Mouse (Mus musculus): ENCODE measurements around the gene Arid3b. TPM values are rescaled to one million over a fixed set of nuclear protein-coding genes. Genes with fewer than 3 reads are reported as not detected.

Gene Arid3b
- polyA plus RNA-seq, 1 experiment from 2014 or later, result 9.7 TPM

DNA sequence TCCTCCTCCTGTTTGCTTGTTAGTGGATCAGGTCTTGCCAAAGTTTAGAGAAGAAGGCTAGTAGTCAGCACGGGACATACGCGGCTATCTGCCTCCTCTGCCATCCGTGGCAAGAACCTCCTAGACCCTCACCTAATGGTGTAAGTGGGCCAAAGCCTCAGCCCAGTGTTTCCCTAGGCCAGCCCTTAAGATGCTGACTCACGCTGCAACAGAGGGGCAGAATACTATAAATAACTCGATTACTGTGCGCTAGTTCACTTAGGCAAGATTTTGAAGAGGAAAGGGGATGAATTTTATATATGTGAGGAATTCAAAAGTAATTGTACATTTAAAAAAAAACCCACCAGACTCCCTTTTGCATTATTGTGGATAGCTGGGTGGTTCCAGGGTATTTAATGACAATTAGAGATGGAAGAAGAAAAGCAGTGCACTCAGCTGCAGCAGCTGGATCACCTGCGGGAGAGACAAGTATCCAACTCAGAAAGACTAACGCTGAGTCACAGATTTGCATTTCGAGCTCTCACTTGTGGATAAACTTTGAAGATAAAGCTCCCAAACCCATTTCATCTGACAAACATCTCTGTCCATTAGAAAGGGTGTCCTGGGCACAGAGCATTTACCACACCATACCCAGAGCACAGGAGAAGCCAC lies 31.4 kb downstream of the Arid3b start:
- Histone ChIP-seq H3K9me3 (replicated peaks) (no peaks in the 10 kb centered on the region), H3K4me1 (replicated peaks) (peaks cover 80% of the 10 kb centered on the region), H3K27me3 (no peaks in the 10 kb centered on the region), H3K27ac (peak overlapping the region; percentile 68), H3K4me2 (no peak overlapping the region), H3K36me3 (peaks cover 21% of the 10 kb centered on the region), H3K4me3 (replicated peaks) (no peak overlapping the region), H3K9ac (peak overlapping the region; percentile 27; the same call in 1 of the 2 replicates)
- ATAC-seq (ENCODE audit: low read depth) (no peak), DNase-seq (no peak)
- 27% methylated on average over 10 of the region's 10 CpGs for WGBS (ENCODE audit: insufficient replicate concordance)

DNA sequence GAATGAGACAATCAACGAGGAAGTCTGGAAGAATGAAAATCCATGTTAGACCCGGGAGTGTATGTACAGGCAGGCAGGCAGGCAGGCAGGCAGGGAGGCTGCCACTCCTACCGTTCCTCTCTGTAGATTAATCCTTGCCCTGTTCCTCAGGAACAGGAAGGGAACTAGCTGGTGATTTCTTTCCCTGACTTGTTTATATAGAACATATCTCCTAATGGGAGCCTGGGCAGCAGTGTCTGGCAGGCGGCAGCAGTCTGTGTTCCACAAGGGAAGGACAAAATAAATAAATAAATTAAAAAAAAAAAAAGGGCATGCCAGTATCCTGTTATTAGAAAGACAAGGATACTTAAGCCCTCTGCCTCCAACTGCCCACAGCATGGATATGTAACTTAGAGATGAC lies 32.8 kb downstream of the Arid3b start:
- 46% methylated on average over 4 of the region's 4 CpGs for WGBS (ENCODE audit: insufficient replicate concordance)
- no peak for ATAC-seq (ENCODE audit: low read depth)
- H3K9me3 ChIP-seq (replicated peaks), result no peaks in the 10 kb centered on the region
- no peaks in the 10 kb centered on the region for H3K27me3 ChIP-seq
- no peak overlapping the region for H3K9ac ChIP-seq
- peaks cover 24% of the 10 kb centered on the region for H3K36me3 ChIP-seq
- no peak overlapping the region for H3K4me2 ChIP-seq
- peak overlapping the region; percentile 25; the same call in 1 of the 2 replicates for H3K27ac ChIP-seq
- no peak for DNase-seq
- no peak overlapping the region for H3K4me3 ChIP-seq (replicated peaks)
- peaks cover 87% of the 10 kb centered on the region for H3K4me1 ChIP-seq (replicated peaks)

DNA sequence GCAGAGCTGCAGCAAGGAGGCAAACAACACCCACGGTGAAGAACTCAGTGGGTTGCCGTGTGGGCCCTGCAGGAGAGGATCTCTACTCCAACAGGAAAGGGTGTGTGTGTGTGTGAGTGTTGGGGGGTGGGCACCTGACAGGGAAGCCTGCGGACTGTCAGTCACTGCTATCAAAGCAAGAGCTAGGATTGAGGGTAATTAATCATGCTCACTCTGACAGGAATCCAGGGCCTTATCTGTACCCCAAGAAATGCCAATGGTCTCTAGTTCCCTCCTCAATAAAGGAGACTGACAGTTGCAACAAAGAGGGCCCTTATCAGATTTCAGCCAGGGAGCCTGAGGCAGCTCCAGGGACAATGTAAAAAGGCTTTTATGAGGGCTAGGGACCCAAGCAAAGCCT lies 33.5 kb downstream of the Arid3b start:
- no peak for ATAC-seq (ENCODE audit: low read depth)
- H3K27ac ChIP-seq, result peak overlapping the region; percentile 25; the same call in 1 of the 2 replicates
- H3K4me2 ChIP-seq, result no peak overlapping the region
- H3K9me3 ChIP-seq (replicated peaks), result no peaks in the 10 kb centered on the region
- H3K9ac ChIP-seq, result 0 out of 2 replicates have a peak overlapping the region, but pooled peaks have one; percentile 11
- no peak for DNase-seq
- H3K4me1 ChIP-seq (replicated peaks), result peaks cover 82% of the 10 kb centered on the region
- H3K4me3 ChIP-seq (replicated peaks), result no peak overlapping the region
- H3K27me3 ChIP-seq, result no peaks in the 10 kb centered on the region
- H3K36me3 ChIP-seq, result peaks cover 21% of the 10 kb centered on the region
- 10% methylated on average over 3 of the region's 3 CpGs for WGBS (ENCODE audit: insufficient replicate concordance)

DNA sequence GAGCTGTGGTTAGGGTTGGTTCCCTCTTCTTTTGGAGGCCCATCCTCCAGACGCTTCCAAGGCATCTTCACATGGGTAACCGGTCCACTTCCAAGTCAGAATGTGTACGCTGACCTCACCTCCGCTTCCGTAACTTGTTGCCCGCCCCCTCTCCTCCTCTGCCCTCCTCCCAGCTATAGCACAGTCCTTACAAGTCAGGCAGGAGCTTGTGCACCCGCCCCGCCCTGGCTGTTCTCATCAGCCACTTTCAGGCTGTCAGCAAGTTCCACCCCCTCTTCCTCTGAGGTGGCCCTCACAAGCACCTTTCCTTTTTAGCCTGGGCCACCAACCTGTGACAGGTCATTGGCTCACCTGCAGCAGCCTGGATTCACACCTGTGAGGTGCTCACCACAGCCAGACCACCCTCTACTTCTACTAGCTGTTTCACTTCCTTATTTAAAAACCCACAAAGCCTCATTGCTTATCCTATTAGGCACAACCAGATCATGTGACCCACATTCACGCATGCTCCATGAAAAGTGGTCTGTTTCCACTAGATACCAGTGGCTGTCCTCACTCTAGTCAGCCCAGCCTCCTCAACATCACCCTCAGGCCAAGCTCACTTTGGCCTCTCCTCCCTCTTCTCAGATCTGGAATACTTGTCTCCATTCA lies 36.1 kb downstream of the Arid3b start:
- H3K9ac ChIP-seq, result peak overlapping the region; percentile 30; the same call in 1 of the 2 replicates
- H3K4me3 ChIP-seq (replicated peaks), result no peak overlapping the region
- no peaks in the 10 kb centered on the region for H3K9me3 ChIP-seq (replicated peaks)
- peak; percentile 36 for DNase-seq
- WGBS (ENCODE audit: insufficient replicate concordance), result 56% methylated on average over 9 of the region's 9 CpGs
- H3K27ac ChIP-seq, result peak overlapping the region; percentile 19; the same call in 1 of the 2 replicates
- H3K4me1 ChIP-seq (replicated peaks), result peaks cover 57% of the 10 kb centered on the region
- H3K4me2 ChIP-seq, result peak overlapping the region; percentile 34
- ATAC-seq (ENCODE audit: low read depth), result peak; percentile 76
- H3K36me3 ChIP-seq, result peaks cover 38% of the 10 kb centered on the region
- H3K27me3 ChIP-seq, result no peaks in the 10 kb centered on the region

DNA sequence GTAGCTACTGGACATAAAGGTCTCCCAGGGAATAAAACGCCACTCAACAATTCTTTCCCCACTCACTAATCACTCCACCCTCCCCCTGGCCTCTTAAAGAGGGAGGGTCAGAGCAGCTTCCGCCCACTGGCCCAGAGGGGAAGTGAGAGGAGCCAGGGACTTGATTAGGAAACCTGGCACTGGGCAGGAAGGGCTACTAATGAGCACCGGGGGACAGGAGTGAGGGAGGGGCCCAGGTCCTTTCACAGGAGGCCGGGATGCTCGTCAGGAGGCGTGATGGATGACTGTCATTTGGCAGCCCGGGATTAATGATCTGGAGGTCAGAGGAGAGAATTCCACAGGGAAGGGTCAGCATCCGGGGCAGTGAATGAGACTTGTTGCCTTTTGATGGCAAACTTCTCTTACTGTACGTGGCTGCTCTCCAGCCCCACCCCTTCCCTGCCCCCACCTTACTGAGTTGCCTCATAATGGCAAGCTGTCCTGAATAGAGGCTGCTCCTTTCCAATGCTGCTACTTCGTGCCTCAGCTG lies 37.8 kb downstream of the Arid3b start:
- H3K36me3 ChIP-seq, result peaks cover 53% of the 10 kb centered on the region
- H3K27ac ChIP-seq, result no peak overlapping the region
- no peaks in the 10 kb centered on the region for H3K27me3 ChIP-seq
- DNase-seq (no peak), ATAC-seq (ENCODE audit: low read depth) (no peak)
- H3K4me3 ChIP-seq (replicated peaks), result no peak overlapping the region
- WGBS (ENCODE audit: insufficient replicate concordance), result 58% methylated on average over 10 of the region's 10 CpGs
- no peaks in the 10 kb centered on the region for H3K9me3 ChIP-seq (replicated peaks)
- H3K4me1 ChIP-seq (replicated peaks), result peaks cover 43% of the 10 kb centered on the region
- H3K9ac ChIP-seq, result no peak overlapping the region
- H3K4me2 ChIP-seq, result no peak overlapping the region

DNA sequence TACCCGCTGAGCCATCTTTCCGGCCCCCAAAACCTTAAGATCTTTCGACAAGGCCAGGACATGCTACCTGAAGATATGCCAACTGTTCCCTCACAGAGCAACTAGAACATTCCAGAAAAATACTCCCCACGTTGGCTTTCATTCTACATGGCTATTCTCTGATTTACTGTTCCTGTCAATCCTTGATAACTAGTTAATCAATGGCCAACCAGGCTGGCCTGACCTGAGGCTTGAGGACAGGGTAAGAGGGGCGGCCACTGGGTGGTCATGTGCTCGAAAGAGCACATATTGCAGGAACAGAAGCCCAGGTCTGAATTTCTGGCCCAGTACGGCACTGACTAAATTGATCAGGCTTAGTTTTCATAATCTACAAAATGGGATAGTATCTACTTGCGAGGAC lies 39.1 kb downstream of the Arid3b start:
- 86% methylated on average over 8 of the region's 8 CpGs for WGBS (ENCODE audit: insufficient replicate concordance)
- H3K4me1 ChIP-seq (replicated peaks), result peaks cover 30% of the 10 kb centered on the region
- ATAC-seq (ENCODE audit: low read depth) (no peak), DNase-seq (no peak)
- no peaks in the 10 kb centered on the region for H3K27me3 ChIP-seq
- no peak overlapping the region for H3K4me2 ChIP-seq
- H3K36me3 ChIP-seq, result peaks cover 66% of the 10 kb centered on the region
- no peaks in the 10 kb centered on the region for H3K9me3 ChIP-seq (replicated peaks)
- H3K9ac ChIP-seq, result no peak overlapping the region
- no peak overlapping the region for H3K4me3 ChIP-seq (replicated peaks)
- no peak overlapping the region for H3K27ac ChIP-seq

DNA sequence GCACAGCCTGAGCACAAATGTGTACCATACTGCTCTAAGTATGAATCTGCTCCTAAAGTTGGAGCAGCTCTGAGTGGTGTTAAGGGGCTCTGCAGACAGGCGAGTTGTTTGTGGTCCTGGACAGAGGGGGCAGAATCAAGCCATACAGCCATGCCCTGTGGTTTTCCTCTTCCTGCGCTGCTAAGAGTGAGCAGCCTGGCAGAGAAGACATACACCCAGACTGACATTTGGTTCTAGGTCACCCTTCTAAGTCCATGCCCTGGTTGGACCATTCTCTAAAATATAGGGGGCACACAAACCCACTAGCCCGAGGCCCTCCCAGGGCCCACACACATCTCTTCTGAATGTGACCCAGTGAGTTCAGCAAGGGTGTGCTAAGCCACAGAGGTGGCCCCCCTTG lies 46.9 kb downstream of the Arid3b start:
- Histone ChIP-seq H3K27me3 (no peaks in the 10 kb centered on the region), H3K4me1 (replicated peaks) (peaks cover 10% of the 10 kb centered on the region; the same call in 1 of the 2 replicates), H3K4me2 (no peak overlapping the region), H3K9ac (no peak overlapping the region), H3K27ac (0 out of 2 replicates have a peak overlapping the region, but pooled peaks have one; percentile 16), H3K4me3 (replicated peaks) (no peak overlapping the region), H3K9me3 (replicated peaks) (no peaks in the 10 kb centered on the region), H3K36me3 (peaks cover 52% of the 10 kb centered on the region)
- DNase-seq (no peak), ATAC-seq (ENCODE audit: low read depth) (no peak)
- WGBS (ENCODE audit: insufficient replicate concordance), result 31% methylated on average over 3 of the region's 3 CpGs

DNA sequence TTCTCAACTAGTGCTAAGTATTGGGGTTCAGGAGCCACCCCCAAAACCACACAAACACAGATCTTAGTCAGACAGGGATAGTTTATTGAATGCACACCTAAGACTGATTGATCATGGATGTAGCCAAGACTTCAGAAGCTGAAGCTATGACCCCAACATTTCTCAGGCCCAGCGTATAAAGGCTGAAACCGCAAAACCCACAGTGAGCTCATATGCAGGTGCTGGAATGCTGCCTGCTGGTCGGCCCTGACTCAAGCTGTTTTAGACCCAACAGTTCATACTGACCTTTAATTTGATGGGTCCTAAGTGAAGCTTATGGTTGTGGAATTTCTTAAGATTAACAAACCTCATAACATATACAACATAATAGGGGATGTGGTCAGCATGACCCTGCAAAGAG lies 53.9 kb downstream of the Arid3b start:
- ATAC-seq (ENCODE audit: low read depth) (no peak), DNase-seq (no peak)
- 75% methylated on average over 3 of the region's 3 CpGs for WGBS (ENCODE audit: insufficient replicate concordance)
- Histone ChIP-seq H3K9me3 (replicated peaks) (no peaks in the 10 kb centered on the region), H3K27ac (no peak overlapping the region), H3K27me3 (no peaks in the 10 kb centered on the region), H3K36me3 (no peaks in the 10 kb centered on the region), H3K4me2 (no peak overlapping the region), H3K9ac (no peak overlapping the region), H3K4me3 (replicated peaks) (no peak overlapping the region), H3K4me1 (replicated peaks) (peaks cover 4% of the 10 kb centered on the region; the same call in 1 of the 2 replicates)

DNA sequence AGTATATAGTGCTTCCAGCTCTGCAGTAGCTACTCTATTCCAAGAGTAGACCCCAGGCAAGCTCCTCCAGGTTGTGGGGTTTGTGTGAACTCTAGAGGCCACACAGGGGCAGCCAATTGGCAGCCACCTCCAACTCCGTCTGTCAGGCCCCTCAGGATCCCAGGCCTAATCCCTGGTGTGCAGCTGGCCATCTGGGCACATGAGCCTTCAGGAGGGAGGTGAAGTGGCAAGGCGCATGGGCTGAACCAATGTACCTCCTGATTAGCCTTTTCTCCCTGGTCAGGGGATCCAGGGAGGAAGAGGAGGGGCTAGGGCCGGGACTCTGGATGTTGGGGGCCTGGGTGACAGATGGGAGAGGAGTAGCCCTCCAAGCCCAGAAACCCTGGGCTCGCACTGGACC lies 60.9 kb downstream of the Arid3b start:
- DNase-seq (no peak), ATAC-seq (ENCODE audit: low read depth) (no peak)
- no peak overlapping the region for H3K27ac ChIP-seq
- peaks cover 56% of the 10 kb centered on the region for H3K4me1 ChIP-seq (replicated peaks)
- 69% methylated on average over 4 of the region's 4 CpGs for WGBS (ENCODE audit: insufficient replicate concordance)
- H3K4me2 ChIP-seq, result no peak overlapping the region
- no peaks in the 10 kb centered on the region for H3K27me3 ChIP-seq
- no peaks in the 10 kb centered on the region for H3K9me3 ChIP-seq (replicated peaks)
- H3K36me3 ChIP-seq, result no peaks in the 10 kb centered on the region
- peak overlapping the region; percentile 11; the same call in 1 of the 2 replicates for H3K9ac ChIP-seq
- no peak overlapping the region for H3K4me3 ChIP-seq (replicated peaks)

DNA sequence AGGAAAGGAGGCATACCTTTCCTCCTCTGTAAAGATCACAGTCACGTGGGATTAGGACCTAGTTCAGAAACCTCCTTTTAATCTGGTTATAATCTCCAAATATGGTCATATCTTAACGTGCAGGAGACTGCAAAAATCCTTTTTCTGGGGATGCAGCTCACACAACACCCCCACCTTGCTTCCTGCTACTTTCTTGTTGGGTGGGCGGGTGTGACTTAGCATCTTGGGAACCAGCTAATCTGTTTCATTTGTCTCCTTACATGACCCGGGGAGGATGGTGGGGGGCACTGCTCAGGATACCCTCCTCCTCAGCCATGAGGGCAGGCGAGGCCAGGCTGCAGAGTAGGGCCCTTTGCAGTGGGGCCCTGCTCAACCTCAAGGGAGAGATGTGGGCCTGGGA lies 61.6 kb downstream of the Arid3b start:
- Histone ChIP-seq H3K27ac (peak overlapping the region; percentile 100; the same call in 1 of the 2 replicates), H3K27me3 (no peaks in the 10 kb centered on the region), H3K9me3 (replicated peaks) (no peaks in the 10 kb centered on the region), H3K4me1 (replicated peaks) (peaks cover 63% of the 10 kb centered on the region), H3K4me2 (no peak overlapping the region), H3K4me3 (replicated peaks) (no peak overlapping the region), H3K9ac (peak overlapping the region; percentile 38), H3K36me3 (no peaks in the 10 kb centered on the region)
- WGBS (ENCODE audit: insufficient replicate concordance), result 60% methylated on average over 5 of the region's 5 CpGs
- ATAC-seq (ENCODE audit: low read depth), result no peak
- DNase-seq, result no peak

DNA sequence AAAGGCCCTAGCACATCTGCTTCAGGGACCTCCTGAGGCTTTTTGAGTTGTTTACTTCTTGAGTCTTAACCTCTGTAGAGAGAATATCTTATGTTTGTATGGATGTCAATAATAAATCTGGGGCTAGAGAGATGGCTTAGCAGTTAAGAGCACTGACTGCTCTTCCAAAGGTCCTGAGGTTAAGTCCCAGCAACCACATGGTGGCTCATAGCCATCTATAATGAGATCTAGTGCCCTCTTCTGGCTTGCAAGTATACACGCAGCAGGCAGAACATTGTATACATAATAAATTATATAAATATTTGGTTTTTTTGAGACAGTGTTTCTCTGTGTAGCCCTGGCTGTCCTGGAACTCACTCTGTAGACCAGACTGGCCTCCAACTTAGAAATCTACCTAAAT lies 62.4 kb downstream of the Arid3b start:
- peak overlapping the region; percentile 45 for H3K4me2 ChIP-seq
- 3% methylated on average over 1 of the region's 1 CpGs for WGBS (ENCODE audit: insufficient replicate concordance)
- DNase-seq (peak; percentile 47), ATAC-seq (ENCODE audit: low read depth) (no peak)
- no peaks in the 10 kb centered on the region for H3K36me3 ChIP-seq
- H3K27me3 ChIP-seq, result no peaks in the 10 kb centered on the region
- no peak overlapping the region for H3K4me3 ChIP-seq (replicated peaks)
- no peaks in the 10 kb centered on the region for H3K9me3 ChIP-seq (replicated peaks)
- peak overlapping the region; percentile 64 for H3K9ac ChIP-seq
- peak overlapping the region; percentile 100 for H3K27ac ChIP-seq
- H3K4me1 ChIP-seq (replicated peaks), result peaks cover 72% of the 10 kb centered on the region
